Mouse (Mus musculus) left cerebral cortex, adult 2 months (tissue): ENCODE results near the gene Vgll4. TPM values are rescaled to one million over a fixed set of nuclear protein-coding genes. Genes with fewer than 3 reads are reported as not detected.

Experiments used
- DNase-seq, 2 experiments: peaks; one replicate each; pipeline ENCODE4 v3.0.0; 2021 to 2022; ENCODE audit warnings: low spot score in 2 of 2, mixed read lengths in 1 of 2; ENCODE audit errors: extremely low spot score in 1 of 2
- H3K27ac ChIP-seq: fragments of 200-600 bp; 2 replicates; pipeline ENCODE4 v1.8.1; 2022
- H3K4me3 ChIP-seq: fragments of 200-600 bp; 2 replicates; pipeline ENCODE4 v1.8.1; 2022
- CTCF ChIP-seq: fragments of 200-600 bp; IDR thresholded peaks from 2 replicates; pipeline ENCODE4 v1.8.1; 2022; ENCODE audit warnings: antibody characterized with exemption, mild to moderate bottlenecking, moderate library complexity
- intact Hi-C: fragments of 180-260 bp; cut with DNase I; formaldehyde crosslinking; loops from one replicate; pipeline ENCODE4 v1.15.1; 2025
- total RNA-seq, 2 experiments: library from RNA; stranded (reverse); gene quantifications; 2 replicates each; pipeline ENCODE4 v1.2.3; 2021

Vgll4 gene
- total RNA-seq, 2 experiments from 2014 or later, result 61.4 to 63.8 TPM

GRCm38 (mm10) chr6:114860677-114861568 is 108.9 kb downstream of the Vgll4 start:
- DNase-seq, result peak; percentile 46 to 50
- TF ChIP-seq CTCF, result no peak
- intact Hi-C loops, result no loop called here
- Histone ChIP-seq H3K27ac (peak overlapping the region; percentile 75), H3K4me3 (no peak overlapping the region)

DNA sequence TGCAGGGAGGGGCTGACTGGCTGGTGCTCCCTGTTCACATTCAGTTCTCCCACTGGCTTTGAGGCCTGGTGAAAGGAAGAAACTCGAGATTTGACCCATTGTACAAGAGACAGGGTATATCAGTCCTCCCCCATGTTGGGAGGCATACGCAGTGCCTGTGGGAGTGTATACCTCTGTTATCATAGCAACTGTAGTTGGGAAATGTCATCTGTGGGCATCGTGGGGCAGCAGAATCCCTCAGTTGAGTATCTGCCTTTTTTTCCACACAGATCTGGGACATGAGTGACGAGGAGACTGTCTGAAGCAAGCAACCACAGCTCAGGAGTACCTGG is 111.1 kb downstream of the Vgll4 start:
- Histone ChIP-seq H3K4me3 (no peak overlapping the region), H3K27ac (peak overlapping the region; percentile 77)
- no peak for DNase-seq
- intact Hi-C loops, result no loop called here
- no peak for TF ChIP-seq CTCF

DNA sequence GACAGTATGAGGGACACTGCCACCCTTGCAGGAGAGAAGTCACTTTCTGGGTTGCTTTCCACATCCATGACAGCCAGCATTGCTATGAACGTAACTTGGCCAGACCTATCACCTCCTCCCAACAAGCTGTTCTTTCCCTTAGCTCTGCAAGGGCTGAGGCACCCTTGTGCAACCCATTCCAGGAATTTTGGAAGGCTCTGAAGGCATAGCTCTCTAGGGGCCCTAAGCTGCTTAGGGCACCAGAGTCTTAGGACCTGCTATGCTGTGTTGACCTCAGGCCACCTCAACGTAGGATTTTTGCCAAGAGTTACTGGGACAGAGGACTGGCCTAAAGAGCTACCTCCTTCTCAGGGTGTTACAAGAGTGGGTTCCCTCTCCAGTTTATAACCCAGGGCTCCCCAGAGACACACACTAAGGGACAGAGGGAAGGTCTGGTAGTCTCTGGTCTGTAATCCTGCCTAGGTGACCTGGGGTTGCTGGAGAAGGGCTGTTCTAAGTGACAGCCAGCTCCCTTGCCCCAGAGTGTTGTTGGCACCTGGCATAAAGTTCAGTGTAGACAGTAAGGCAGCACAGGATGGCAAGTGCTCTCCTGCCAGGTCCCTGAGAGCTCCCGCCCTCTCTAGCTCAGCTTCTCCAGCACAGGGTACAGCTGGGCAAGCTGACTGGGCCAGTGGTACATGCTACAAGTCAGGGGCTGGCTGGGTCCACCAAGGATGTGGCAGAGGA is 111.6 kb downstream of the Vgll4 start:
- no peak for DNase-seq
- no peak for TF ChIP-seq CTCF
- Histone ChIP-seq H3K4me3 (no peak overlapping the region), H3K27ac (peak overlapping the region; percentile 77)
- intact Hi-C loops, result no loop called here

GRCm38 (mm10) chr6:114856501-114856900 is 113.3 kb downstream of the Vgll4 start:
- intact Hi-C loops, result no loop called here
- Histone ChIP-seq H3K27ac (no peak overlapping the region), H3K4me3 (no peak overlapping the region)
- DNase-seq, result no peak
- TF ChIP-seq CTCF, result no peak

GRCm38 (mm10) chr6:114855644-114856043 is 114.2 kb downstream of the Vgll4 start:
- H3K27ac ChIP-seq, result no peak overlapping the region
- intact Hi-C loops, result no loop called here
- no peak for DNase-seq
- TF ChIP-seq CTCF, result no peak
- no peak overlapping the region for H3K4me3 ChIP-seq

GRCm38 (mm10) chr6:114854368-114854767 is 115.4 kb downstream of the Vgll4 start:
- Histone ChIP-seq H3K4me3 (no peak overlapping the region), H3K27ac (peak overlapping the region; percentile 4; the same call in 1 of the 2 replicates)
- intact Hi-C loops, result no loop called here
- TF ChIP-seq CTCF, result no peak
- DNase-seq, result no peak

GRCm38 (mm10) chr6:114852739-114853138 is 117.1 kb downstream of the Vgll4 start:
- Histone ChIP-seq H3K4me3 (no peak overlapping the region), H3K27ac (no peak overlapping the region)
- DNase-seq, result no peak
- TF ChIP-seq CTCF, result no peak
- intact Hi-C loops, result no loop called here

GRCm38 (mm10) chr6:114851688-114852087 is 118.1 kb downstream of the Vgll4 start:
- DNase-seq, result no peak
- Histone ChIP-seq H3K27ac (no peak overlapping the region; the same call in 1 of the 2 replicates), H3K4me3 (no peak overlapping the region)
- intact Hi-C loops, result no loop called here
- TF ChIP-seq CTCF, result no peak

DNA sequence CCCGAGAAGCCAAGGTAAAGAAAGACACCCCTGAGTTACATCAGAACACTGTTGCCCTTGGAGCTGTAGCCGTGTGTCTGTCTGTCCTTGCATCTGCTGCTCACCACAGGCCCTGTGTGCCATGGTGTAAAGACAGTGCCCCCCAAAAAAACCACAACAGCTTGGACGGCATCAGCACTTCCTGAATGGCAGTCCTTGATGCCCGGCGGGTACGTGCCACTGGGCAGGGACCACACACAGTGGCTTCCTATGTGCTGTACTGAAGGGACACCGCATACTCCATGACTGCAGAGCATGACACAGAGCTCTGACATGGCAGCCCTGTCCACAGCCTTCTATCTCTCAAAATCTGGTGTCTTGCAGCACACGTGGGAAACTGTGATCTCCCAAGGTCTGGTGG is 120.0 kb downstream of the Vgll4 start:
- TF ChIP-seq CTCF, result no peak
- no peak for DNase-seq
- H3K4me3 ChIP-seq, result no peak overlapping the region
- H3K27ac ChIP-seq, result no peak overlapping the region
- intact Hi-C loops, result no loop called here

- no peak for TF ChIP-seq CTCF
- H3K4me3 ChIP-seq, result no peak overlapping the region
- DNase-seq, result no peak
- H3K27ac ChIP-seq, result no peak overlapping the region
- intact Hi-C loops, result no loop called here
Measured at GRCm38 (mm10) chr6:114848761-114849160, 121.0 kb downstream of the Vgll4 start.

- intact Hi-C loops, result no loop called here
- Histone ChIP-seq H3K27ac (no peak overlapping the region), H3K4me3 (no peak overlapping the region)
- no peak for DNase-seq
- no peak for TF ChIP-seq CTCF
Measured at GRCm38 (mm10) chr6:114847582-114848174, 122.1 kb downstream of the Vgll4 start.

- TF ChIP-seq CTCF, result no peak
- no peak for DNase-seq
- intact Hi-C loops, result no loop called here
- Histone ChIP-seq H3K27ac (no peak overlapping the region), H3K4me3 (no peak overlapping the region)
Measured at GRCm38 (mm10) chr6:114846153-114846772, 123.5 kb downstream of the Vgll4 start.
